Mouse (Mus musculus) liver, embryonic 13.5 days (tissue): ENCODE results near the gene Gm26897. TPM values are rescaled to one million over a fixed set of nuclear protein-coding genes. Genes with fewer than 3 reads are reported as not detected.

Experiments used
- ATAC-seq: fragments of 200-750 bp; cut with Nextera tagmentation; 2 replicates; pipeline ENCODE4 v1.8.0; 2017; ENCODE audit warnings: low read depth, mild to moderate bottlenecking, moderate number of reproducible peaks, moderate library complexity
- DNase-seq: peaks from one replicate; pipeline ENCODE4 v3.0.0; 2022
- H3K27ac ChIP-seq: fragments of 300-500 bp; sonication (generic); 2 replicates; pipeline ENCODE4 v1.5.1; 2015; ENCODE audit warnings: moderate library complexity, mild to moderate bottlenecking, inconsistent platforms
- H3K27me3 ChIP-seq: fragments of 300-500 bp; sonication (generic); 2 replicates; pipeline ENCODE4 v1.6.1; 2015; ENCODE audit warnings: mild to moderate bottlenecking, inconsistent platforms
- H3K36me3 ChIP-seq: fragments of 300-500 bp; sonication (generic); 2 replicates; pipeline ENCODE4 v1.6.1; 2015; ENCODE audit warnings: mild to moderate bottlenecking, inconsistent platforms
- H3K4me1 ChIP-seq: fragments of 300-500 bp; sonication (generic); replicated peaks from 2 replicates; pipeline ENCODE4 v1.6.1; 2015; ENCODE audit warnings: inconsistent platforms
- H3K4me2 ChIP-seq: fragments of 300-500 bp; sonication (generic); 2 replicates; pipeline ENCODE4 v1.6.1; 2015; ENCODE audit warnings: inconsistent platforms, mild to moderate bottlenecking, moderate library complexity
- H3K4me3 ChIP-seq: fragments of 300-500 bp; sonication (generic); replicated peaks from 2 replicates; pipeline ENCODE4 v1.5.1; 2015; ENCODE audit warnings: mild to moderate bottlenecking, inconsistent platforms
- H3K9ac ChIP-seq: fragments of 300-500 bp; sonication (generic); 2 replicates; pipeline ENCODE4 v1.6.1; 2015; ENCODE audit warnings: mild to moderate bottlenecking, inconsistent platforms
- H3K9me3 ChIP-seq: fragments of 300-500 bp; sonication (generic); replicated peaks from 2 replicates; pipeline ENCODE4 v1.6.1; 2016; ENCODE audit warnings: inconsistent platforms
- WGBS: fragments of 180-500 bp; shearing (Covaris S2); methylation state at CpG from one replicate; pipeline ENCODE4 v1.1.7; 2015; ENCODE audit not compliant: insufficient replicate concordance; 5-methylcytosine and 5-hydroxymethylcytosine counted together
- polyA plus RNA-seq: library from polyadenylated mRNA; unstranded; fragments of >200 nt; fragmentation: Nextera tagmentation; extraction: Ambion mirVana; gene quantifications from 2 replicates; pipeline ENCODE4 v1.2.1, GENCODE M21; 2015

The Gm26897 gene
- polyA plus RNA-seq, 1 experiment from 2014 or later, result not detected

GRCm38 (mm10) chr5:111776246-111776645, 42.5 kb downstream of the Gm26897 start:
- H3K4me3 ChIP-seq, result no peak overlapping the region
- no peak overlapping the region for H3K4me2 ChIP-seq
- no peak overlapping the region for H3K27ac ChIP-seq
- no peak overlapping the region for H3K9ac ChIP-seq
- no peaks in the 10 kb centered on the region for H3K4me1 ChIP-seq
- ATAC-seq (no peak), DNase-seq (no peak)
- H3K36me3 ChIP-seq, result no peaks in the 10 kb centered on the region
- WGBS, result 54% methylated on average over 6 of the region's 6 CpGs
- H3K9me3 ChIP-seq, result no peaks in the 10 kb centered on the region
- no peaks in the 10 kb centered on the region for H3K27me3 ChIP-seq

- no peak overlapping the region for H3K9ac ChIP-seq
These were observed 44.4 kb downstream of the Gm26897 start for GRCm38 (mm10) chr5:111778093-111778492.

GRCm38 (mm10) chr5:111779776-111780485, 46.2 kb downstream of the Gm26897 start:
- no peaks in the 10 kb centered on the region for H3K9me3 ChIP-seq
- no peak for ATAC-seq

More at GRCm38 (mm10) chr5:111778093-111778492, 44.4 kb downstream of the Gm26897 start:
- DNase-seq (no peak), ATAC-seq (no peak)
- Histone ChIP-seq H3K27me3 (no peaks in the 10 kb centered on the region), H3K27ac (no peak overlapping the region), H3K9me3 (no peaks in the 10 kb centered on the region), H3K4me1 (no peaks in the 10 kb centered on the region), H3K4me2 (no peak overlapping the region), H3K4me3 (no peak overlapping the region), H3K36me3 (no peaks in the 10 kb centered on the region)
- 60% methylated on average over 5 of the region's 5 CpGs for WGBS

More at GRCm38 (mm10) chr5:111779776-111780485, 46.2 kb downstream of the Gm26897 start:
- Histone ChIP-seq H3K36me3 (no peaks in the 10 kb centered on the region), H3K27me3 (no peaks in the 10 kb centered on the region), H3K9ac (no peak overlapping the region), H3K4me2 (no peak overlapping the region), H3K4me3 (no peak overlapping the region), H3K27ac (no peak overlapping the region), H3K4me1 (no peaks in the 10 kb centered on the region)
- DNase-seq, result no peak
- 67% methylated on average over 10 of the region's 10 CpGs for WGBS
